ENCODE assay signal across 9 mouse cellular contexts in the genomic region with DNA sequence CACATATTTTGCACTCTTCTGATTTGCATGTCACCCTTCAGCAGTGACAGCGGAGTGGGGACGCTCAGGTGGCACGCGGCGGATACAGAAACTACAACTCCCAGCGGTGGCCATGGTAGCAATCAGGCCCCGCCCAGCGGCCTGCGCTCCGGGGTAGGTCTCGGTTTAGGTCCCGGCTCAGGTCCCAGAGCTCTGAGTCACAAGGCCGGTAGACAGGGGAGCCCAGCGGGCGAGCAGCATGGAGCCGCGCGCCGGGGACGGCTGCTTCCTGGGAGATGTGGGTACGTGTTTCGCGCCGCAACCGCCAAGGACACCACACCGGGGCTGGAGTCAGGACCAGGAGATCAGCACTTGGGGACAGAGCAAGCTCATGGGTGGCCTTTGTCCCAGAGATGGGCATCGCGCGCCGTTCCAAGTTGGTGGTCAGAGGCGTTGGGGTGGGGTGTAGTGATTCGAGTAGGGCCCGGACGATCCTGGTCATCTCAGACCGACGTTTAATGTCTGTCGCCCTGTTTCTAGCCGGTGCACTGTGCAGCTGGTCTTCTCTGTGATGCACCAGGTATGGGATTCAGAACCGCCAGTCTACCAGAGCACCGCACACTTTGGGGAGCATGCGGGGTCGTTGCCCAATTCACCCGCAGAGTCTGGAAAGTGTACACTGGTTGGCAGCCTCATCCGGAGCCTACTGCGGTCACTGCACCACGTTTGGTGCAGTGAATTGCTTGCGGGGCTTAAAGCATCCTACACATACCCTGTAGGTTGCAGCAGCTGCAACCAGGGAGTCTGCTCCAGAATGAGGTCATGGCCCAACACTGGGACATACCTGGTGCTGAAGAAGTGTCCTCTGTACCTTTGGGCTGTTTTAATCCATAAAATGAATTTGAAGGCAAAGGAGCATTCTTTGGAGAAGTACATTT. TPM values are rescaled to one million over a fixed set of nuclear protein-coding genes. Genes with fewer than 3 reads are reported as not detected.
DNase-seq lines count a peak whose midpoint lies in the region; ATAC-seq and TF ChIP-seq lines count a peak whose summit lies in the region.
"Had no signal": no experiment of that assay in that cellular context is flagged by ENCODE, and none has a peak within 500 bp of the region (broad histone marks: within the 10 kb centered on the region; RNA-seq: fewer than 3 reads in every experiment).

A gene (plus strand): TSS at position 138 of the 917 bp plus-strand sequence.

- peak within 1 kb of the TSS; percentile 68 for H3K9ac ChIP-seq in embryonic facial prominence, embryonic 15.5 days
- peak within 1 kb of the TSS; percentile 78 for H3K9ac ChIP-seq in limb, embryonic 14.5 days (ENCODE audit: low read depth, low read length, severe bottlenecking)
- peak within 1 kb of the TSS; percentile 91 for H3K9ac ChIP-seq in midbrain, embryonic 16.5 days (ENCODE audit: low read depth, low read length)

- peak within 1 kb of the TSS; percentile 88 for H3K4me3 ChIP-seq in bone marrow, adult 2 months (replicated peaks; ENCODE audit: control insufficient read depth, low read depth, low read length)
- H3K4me3 ChIP-seq in embryonic facial prominence, embryonic 15.5 days (replicated peaks), result peak within 1 kb of the TSS; percentile 73
- peak within 1 kb of the TSS; percentile 69 for H3K4me3 ChIP-seq in limb, embryonic 14.5 days (replicated peaks; ENCODE audit: low read length)
- peak within 1 kb of the TSS; percentile 77 for H3K4me3 ChIP-seq in midbrain, embryonic 16.5 days (ENCODE audit: low read depth, low read length)
- H3K4me3 ChIP-seq in spleen, adult 2 months (ENCODE audit: extremely low read depth, insufficient read depth, insufficient read length), result peak within 1 kb of the TSS; percentile 90

- H3K9me3 ChIP-seq in embryonic facial prominence, embryonic 15.5 days (replicated peaks), result no peaks in the 10 kb centered on the region
- H3K9me3 ChIP-seq in limb, embryonic 14.5 days (ENCODE audit: control insufficient read depth, low read length), result no peaks in the 10 kb centered on the region
- H3K9me3 ChIP-seq in midbrain, embryonic 16.5 days (replicated peaks; ENCODE audit: control insufficient read depth, low read length, poor library complexity, severe bottlenecking), result no peaks in the 10 kb centered on the region
- H3K9me3 ChIP-seq: G1E had no signal

- peak within 1 kb of the TSS; percentile 74 for H3K4me2 ChIP-seq in embryonic facial prominence, embryonic 15.5 days (replicated peaks)
- H3K4me2 ChIP-seq in limb, embryonic 14.5 days (replicated peaks; ENCODE audit: low read depth, low read length, severe bottlenecking), result peak within 1 kb of the TSS; percentile 71
- H3K4me2 ChIP-seq in midbrain, embryonic 16.5 days (ENCODE audit: low read length), result peak within 1 kb of the TSS; percentile 68

- peak; percentile 87 for ATAC-seq in embryonic facial prominence, embryonic 15.5 days (ENCODE audit: insufficient number of reproducible peaks, low FRiP score, low TSS enrichment, low read depth)
- ATAC-seq in limb, embryonic 14.5 days (ENCODE audit: low FRiP score, low read depth), result peak; percentile 88
- peak; percentile 97 for ATAC-seq in midbrain, embryonic 16.5 days

- no peaks in the 10 kb centered on the region for H3K27me3 ChIP-seq in embryonic facial prominence, embryonic 15.5 days
- no peaks in the 10 kb centered on the region for H3K27me3 ChIP-seq in limb, embryonic 14.5 days (ENCODE audit: control insufficient read depth, insufficient read depth, low read length)
- no peaks in the 10 kb centered on the region for H3K27me3 ChIP-seq in midbrain, embryonic 16.5 days (ENCODE audit: control insufficient read depth, insufficient read depth, low read depth, low read length)
- no peaks in the 10 kb centered on the region for H3K27me3 ChIP-seq in spleen, adult 2 months (ENCODE audit: control insufficient read depth, insufficient read depth, low read length)

- TF ChIP-seq CTCF in bone marrow, adult 2 months (IDR thresholded peaks at IDR 0.05; ENCODE audit: control insufficient read depth, insufficient read depth, low read length), result no peak
- TF ChIP-seq CTCF in spleen, adult 2 months (IDR thresholded peaks at IDR 0.05; ENCODE audit: extremely low read depth, insufficient read depth, insufficient read length, insufficient replicate concordance), result no peak

- WGBS in bone marrow, adult 2 months, result 1% methylated on average over 47 of the region's 47 CpGs
- under 1% methylated on average over 47 of the region's 47 CpGs for WGBS in embryonic facial prominence, embryonic 15.5 days
- WGBS in limb, embryonic 14.5 days, result 0% methylated on average over 43 of the region's 47 CpGs
- under 1% methylated on average over 47 of the region's 47 CpGs for WGBS in midbrain, embryonic 16.5 days
- 2% methylated on average over 47 of the region's 47 CpGs for WGBS in spleen, adult 2 months

- H3K36me3 ChIP-seq in embryonic facial prominence, embryonic 15.5 days, result no peaks in the 10 kb centered on the region
- H3K36me3 ChIP-seq in limb, embryonic 14.5 days (ENCODE audit: control insufficient read depth, insufficient read depth, low read length), result no peaks in the 10 kb centered on the region
- no peaks in the 10 kb centered on the region for H3K36me3 ChIP-seq in midbrain, embryonic 16.5 days (ENCODE audit: control insufficient read depth, insufficient read depth, low read length)
- H3K36me3 ChIP-seq in spleen, adult 2 months (ENCODE audit: control insufficient read depth, insufficient read depth, low read length), result no peaks in the 10 kb centered on the region
- H3K36me3 ChIP-seq: G1E had no signal

- H3K4me1 ChIP-seq in bone marrow, adult 2 months (ENCODE audit: control insufficient read depth, insufficient read depth, low read length), result no peaks in the 10 kb centered on the region; the same call in 1 of the 2 replicates
- H3K4me1 ChIP-seq in embryonic facial prominence, embryonic 15.5 days, result 0 out of 2 replicates have a peak, but pooled peaks cover 3% of the 10 kb centered on the region
- no peaks in the 10 kb centered on the region for H3K4me1 ChIP-seq in limb, embryonic 14.5 days (ENCODE audit: control insufficient read depth, insufficient read depth, low read length)
- no peaks in the 10 kb centered on the region for H3K4me1 ChIP-seq in midbrain, embryonic 16.5 days (ENCODE audit: control insufficient read depth, insufficient read depth, low read length)
- peaks cover 3% of the 10 kb centered on the region; the same call in 1 of the 2 replicates for H3K4me1 ChIP-seq in spleen, adult 2 months (ENCODE audit: control insufficient read depth, insufficient read depth, insufficient read length)

- H3K27ac ChIP-seq in bone marrow, adult 2 months (ENCODE audit: control insufficient read depth, insufficient read depth, low read depth, low read length, poor library complexity), result peak within 1 kb of the TSS; percentile 43
- 0 out of 2 replicates have a peak within 1 kb of the TSS, but pooled peaks have one; percentile 17 for H3K27ac ChIP-seq in embryonic facial prominence, embryonic 15.5 days (replicated peaks)
- no peak within 1 kb of the TSS for H3K27ac ChIP-seq in limb, embryonic 14.5 days (replicated peaks; ENCODE audit: low read depth, low read length)
- peak within 1 kb of the TSS; percentile 69 for H3K27ac ChIP-seq in midbrain, embryonic 16.5 days (ENCODE audit: low read length)
- peak within 1 kb of the TSS; percentile 79 for H3K27ac ChIP-seq in spleen, adult 2 months (ENCODE audit: insufficient read depth, low read length)

- peak; percentile 85 for DNase-seq in 3T3-L1 (ENCODE audit: low read depth, low spot score)
- DNase-seq in heart, adult 8-10 months (ENCODE audit: low spot score), result peak; percentile 86
- peak; percentile 90 for DNase-seq in kidney, adult 9 months
- peak; percentile 78 for DNase-seq in limb, embryonic 14.5 days (ENCODE audit: low spot score)
- DNase-seq in spleen, adult 2 months (ENCODE audit: low read depth in 1 of 2, low spot score in 2 of 2), result peak; percentile 75 to 88

- TF ChIP-seq POLR2A in bone marrow, adult 2 months (IDR thresholded peaks at IDR 0.05; ENCODE audit: borderline replicate concordance, control insufficient read depth, low read depth, low read length), result peak; percentile 79
- peak; percentile 89 for TF ChIP-seq POLR2A in limb, embryonic 14.5 days (IDR thresholded peaks at IDR 0.05; ENCODE audit: borderline replicate concordance, extremely low read depth, insufficient read depth, insufficient read length)
- TF ChIP-seq POLR2A in spleen, adult 2 months (IDR thresholded peaks at IDR 0.05; ENCODE audit: low read depth, low read length), result peak; percentile 73

RNA-seq across cellular contexts. Expression of the gene that starts here (rescaled TPM):
- polyA plus RNA-seq in bone marrow, adult 2 months (2011; ENCODE audit: insufficient read depth, insufficient read length, low replicate concordance, missing spikeins), result 6.3 and 7.3 TPM in 2 replicates
- polyA plus RNA-seq in embryonic facial prominence, embryonic 15.5 days (2015; fragmentation: Nextera tagmentation; extraction: Ambion mirVana), result 10.9 and 12.5 TPM in 2 replicates
- total RNA-seq in heart, adult 8-10 months (2022), result 10 to 100 TPM in 1 of 4 experiments, 1 to 10 TPM in 3; 8.6 to 11.2 (median 8.8) TPM
- polyA plus RNA-seq in limb, embryonic 14.5 days (2012; rRNA removed), result 12.8 and 13.6 TPM in 2 replicates
- polyA plus RNA-seq in limb, embryonic 14.5 days (2014; fragmentation: Nextera tagmentation; extraction: Ambion mirVana), result 6.8 and 8.4 TPM in 2 replicates
- 16.9 and 21.0 TPM in 2 replicates for polyA plus RNA-seq in midbrain, embryonic 16.5 days (2015; fragmentation: Nextera tagmentation; extraction: Ambion mirVana)
- 16.1 and 17.1 TPM in 2 replicates for polyA plus RNA-seq in spleen, adult 2 months (2012; rRNA removed)
- polyA plus RNA-seq: G1E had no signal
